Mouse (Mus musculus) bone marrow, adult 2 months (tissue): Measurements from ENCODE around the gene Skint4.

Experiments
- CTCF ChIP-seq: fragments of 200-500 bp; IDR thresholded peaks from 2 replicates; pipeline ENCODE4 v1.5.1; 2011; ENCODE audit warnings: low read length, control low read depth; ENCODE audit not compliant: control insufficient read depth, insufficient read depth
- POLR2A ChIP-seq: fragments of 200-500 bp; IDR thresholded peaks from 2 replicates; pipeline ENCODE4 v1.6.1; 2011; ENCODE audit warnings: low read depth, mild to moderate bottlenecking, control low read depth, low read length, borderline replicate concordance; ENCODE audit not compliant: control insufficient read depth

DNA sequence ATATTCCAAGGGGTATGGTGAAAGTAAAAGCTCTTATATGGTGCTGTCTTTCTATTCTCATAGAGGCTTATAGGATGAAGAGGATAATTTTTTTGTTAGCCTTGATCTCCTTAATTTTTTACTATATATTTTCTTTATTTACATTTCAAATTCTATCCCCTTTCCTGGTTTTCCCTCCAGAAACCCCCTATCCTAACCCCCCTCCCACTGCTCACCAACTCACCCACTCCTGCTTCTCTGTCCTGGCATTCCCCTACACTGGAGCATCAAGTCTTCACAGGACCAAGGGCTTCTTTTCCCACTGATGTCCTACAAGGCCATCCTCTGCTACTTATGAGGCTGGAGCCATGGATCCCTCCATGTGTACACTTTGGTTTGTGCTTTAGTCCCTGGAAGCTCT, at the start of gene Skint4:
- TF ChIP-seq POLR2A (no peak), CTCF (no peak)
